Mouse (Mus musculus) hindbrain, embryonic 11.5 days (tissue): ENCODE measurements around the gene Slco2b1. TPM values are rescaled to one million over a fixed set of nuclear protein-coding genes. Genes with fewer than 3 reads are reported as not detected.
A peak's percentile ranks its signal among the peaks of the same experiment; 100 is the strongest.

Experiments used
- ATAC-seq: fragments of 200-750 bp; cut with Nextera tagmentation; 2 replicates; pipeline ENCODE4 v1.8.0; 2017; ENCODE audit warnings: mild to moderate bottlenecking, moderate TSS enrichment, moderate library complexity; ENCODE audit not compliant: low FRiP score
- DNase-seq: peaks from one replicate; pipeline ENCODE4 v3.0.0-alpha.2; 2015; ENCODE audit warnings: low spot score
- H3K27ac ChIP-seq: fragments of 300-500 bp; sonication (generic); 2 replicates; pipeline ENCODE4 v1.5.1; 2014; ENCODE audit warnings: mild to moderate bottlenecking, low read depth, low read length
- H3K27me3 ChIP-seq: fragments of 300-500 bp; sonication (generic); 2 replicates; pipeline ENCODE4 v1.6.1; 2014; ENCODE audit warnings: mild to moderate bottlenecking, low read length, moderate library complexity, mixed read lengths; ENCODE audit not compliant: control insufficient read depth, insufficient read depth
- H3K36me3 ChIP-seq: fragments of 300-500 bp; sonication (generic); 2 replicates; pipeline ENCODE4 v1.6.1; 2014; ENCODE audit warnings: mild to moderate bottlenecking, low read length, moderate library complexity, mixed read lengths; ENCODE audit not compliant: control insufficient read depth, insufficient read depth
- H3K4me1 ChIP-seq: fragments of 300-500 bp; sonication (generic); replicated peaks from 2 replicates; pipeline ENCODE4 v1.6.1; 2014; ENCODE audit warnings: low read length, mixed read lengths; ENCODE audit not compliant: control insufficient read depth, insufficient read depth
- H3K4me2 ChIP-seq: fragments of 300-500 bp; sonication (generic); replicated peaks from 2 replicates; pipeline ENCODE4 v1.6.1; 2014; ENCODE audit warnings: mild to moderate bottlenecking, low read depth, low read length
- H3K4me3 ChIP-seq: fragments of 300-500 bp; sonication (generic); 2 replicates; pipeline ENCODE4 v1.5.1; 2014; ENCODE audit warnings: low read depth, low read length
- H3K9ac ChIP-seq: fragments of 300-500 bp; sonication (generic); 2 replicates; pipeline ENCODE4 v1.6.1; 2014; ENCODE audit warnings: low read depth, low read length
- H3K9me3 ChIP-seq: fragments of 300-500 bp; sonication (generic); 2 replicates; pipeline ENCODE4 v1.6.1; 2016; ENCODE audit warnings: low read length; ENCODE audit not compliant: control insufficient read depth
- WGBS: fragments of 180-500 bp; shearing (Covaris S2); extraction: QIAGEN DNeasy Blood & Tissue Kit; methylation state at CpG from one replicate; pipeline ENCODE4 v1.1.7; 2014; 5-methylcytosine and 5-hydroxymethylcytosine counted together
- polyA plus RNA-seq: library from polyadenylated mRNA; unstranded; fragments of >200 nt; fragmentation: Nextera tagmentation; extraction: Ambion mirVana; gene quantifications from 2 replicates; pipeline ENCODE4 v1.2.1, GENCODE M21; 2014

Gene Slco2b1
- polyA plus RNA-seq, 1 experiment from 2014 or later: 2.4 TPM

- 59% methylated on average over 4 of the region's 4 CpGs for WGBS
- DNase-seq (no peak), ATAC-seq (no peak)
- Histone ChIP-seq H3K27me3 (no peaks in the 10 kb centered on the region), H3K36me3 (no peaks in the 10 kb centered on the region), H3K9me3 (no peaks in the 10 kb centered on the region), H3K4me1 (no peaks in the 10 kb centered on the region), H3K4me3 (no peak overlapping the region), H3K4me2 (no peak overlapping the region), H3K9ac (no peak overlapping the region), H3K27ac (no peak overlapping the region)
These were observed 61.6 kb downstream of the Slco2b1 start for GRCm38 (mm10) chr7:99649585-99649984.

DNA sequence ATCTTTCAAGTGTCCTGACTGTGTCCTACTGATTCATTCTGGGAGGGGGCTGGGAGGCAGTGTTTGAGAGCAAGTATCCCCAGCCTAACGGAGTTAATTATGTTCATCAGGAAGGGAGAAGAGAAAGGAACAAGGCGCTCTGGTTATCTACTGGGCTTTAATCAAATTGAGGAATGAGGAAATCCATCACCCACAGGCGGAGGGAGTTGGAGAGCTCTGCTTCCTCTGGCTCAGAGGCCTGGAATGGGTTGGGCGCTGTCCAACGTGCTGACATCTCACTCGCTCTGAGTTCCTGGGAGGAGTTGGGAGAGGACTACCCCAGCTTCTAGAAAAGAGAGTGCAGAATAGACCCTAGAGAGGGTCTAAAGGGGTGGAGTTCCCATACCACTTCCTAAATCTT lies 62.5 kb downstream of the Slco2b1 start:
- Histone ChIP-seq H3K36me3 (no peaks in the 10 kb centered on the region), H3K4me3 (no peak overlapping the region), H3K27ac (no peak overlapping the region), H3K27me3 (no peaks in the 10 kb centered on the region), H3K4me1 (no peaks in the 10 kb centered on the region), H3K9me3 (no peaks in the 10 kb centered on the region), H3K9ac (no peak overlapping the region), H3K4me2 (no peak overlapping the region)
- peak; percentile 61 for DNase-seq
- WGBS: 8% methylated on average over 6 of the region's 6 CpGs
- ATAC-seq: no peak

- Histone ChIP-seq H3K9me3 (no peaks in the 10 kb centered on the region), H3K4me1 (no peaks in the 10 kb centered on the region), H3K36me3 (no peaks in the 10 kb centered on the region), H3K4me3 (no peak overlapping the region), H3K27ac (no peak overlapping the region), H3K9ac (no peak overlapping the region), H3K4me2 (no peak overlapping the region), H3K27me3 (no peaks in the 10 kb centered on the region)
- 84% methylated on average over 7 of the region's 7 CpGs for WGBS
- DNase-seq: no peak
- no peak for ATAC-seq
These were observed 66.4 kb downstream of the Slco2b1 start for GRCm38 (mm10) chr7:99644701-99645100.

GRCm38 (mm10) chr7:99642078-99642477 lies 69.1 kb downstream of the Slco2b1 start:
- H3K9ac ChIP-seq: no peak overlapping the region
- ATAC-seq: no peak
- 64% methylated on average over 3 of the region's 3 CpGs for WGBS
- H3K36me3 ChIP-seq: no peaks in the 10 kb centered on the region
- H3K4me1 ChIP-seq: no peaks in the 10 kb centered on the region
- no peak overlapping the region for H3K27ac ChIP-seq
- no peaks in the 10 kb centered on the region for H3K27me3 ChIP-seq
- no peak overlapping the region for H3K4me3 ChIP-seq
- H3K9me3 ChIP-seq: no peaks in the 10 kb centered on the region
- DNase-seq: no peak
- no peak overlapping the region for H3K4me2 ChIP-seq

GRCm38 (mm10) chr7:99641245-99641644 lies 69.9 kb downstream of the Slco2b1 start:
- Histone ChIP-seq H3K4me1 (no peaks in the 10 kb centered on the region), H3K4me2 (no peak overlapping the region), H3K9me3 (no peaks in the 10 kb centered on the region), H3K27ac (no peak overlapping the region), H3K9ac (no peak overlapping the region), H3K4me3 (no peak overlapping the region), H3K36me3 (no peaks in the 10 kb centered on the region), H3K27me3 (no peaks in the 10 kb centered on the region)
- DNase-seq (no peak), ATAC-seq (no peak)
- WGBS: 50% methylated on average over 4 of the region's 4 CpGs

GRCm38 (mm10) chr7:99633966-99634665 lies 77.0 kb downstream of the Slco2b1 start:
- no peaks in the 10 kb centered on the region for H3K9me3 ChIP-seq
- no peak overlapping the region for H3K4me3 ChIP-seq
- no peak overlapping the region for H3K9ac ChIP-seq
- no peak for ATAC-seq
- H3K27ac ChIP-seq: no peak overlapping the region
- WGBS: 79% methylated on average over 8 of the region's 8 CpGs
- H3K4me2 ChIP-seq: no peak overlapping the region
- no peaks in the 10 kb centered on the region for H3K4me1 ChIP-seq
- DNase-seq: no peak
- no peaks in the 10 kb centered on the region; the same call in 1 of the 2 replicates for H3K27me3 ChIP-seq
- H3K36me3 ChIP-seq: no peaks in the 10 kb centered on the region

GRCm38 (mm10) chr7:99632286-99632685 lies 78.9 kb downstream of the Slco2b1 start:
- no peak for DNase-seq

DNA sequence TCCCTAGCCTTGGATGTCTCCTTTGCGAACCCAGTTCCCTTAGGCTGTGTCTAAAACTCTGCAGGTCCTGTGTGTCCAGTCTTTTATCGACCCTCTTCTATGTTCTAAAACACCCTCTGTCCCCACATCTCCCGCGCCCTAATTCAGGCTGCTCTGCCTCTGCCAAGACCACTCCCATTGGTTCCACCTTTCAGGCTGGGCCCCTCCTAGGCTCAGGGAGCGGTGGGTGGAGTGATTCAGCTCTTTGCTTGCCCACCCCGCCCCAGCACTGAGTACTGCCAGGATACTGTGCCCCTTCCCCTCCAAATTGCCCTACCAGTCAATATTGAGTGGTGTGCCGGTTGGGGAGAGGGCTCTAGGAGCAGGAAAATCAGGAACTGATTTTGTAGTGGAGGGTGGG lies 83.8 kb downstream of the Slco2b1 start:
- no peaks in the 10 kb centered on the region for H3K9me3 ChIP-seq
- peaks cover 48% of the 10 kb centered on the region for H3K27me3 ChIP-seq
- peaks cover 8% of the 10 kb centered on the region for H3K4me1 ChIP-seq
- H3K36me3 ChIP-seq: no peaks in the 10 kb centered on the region
- no peak overlapping the region for H3K9ac ChIP-seq
- 6% methylated on average over 7 of the region's 7 CpGs for WGBS
- no peak overlapping the region for H3K27ac ChIP-seq
- peak overlapping the region; percentile 92 for H3K4me2 ChIP-seq
- DNase-seq: no peak
- no peak overlapping the region; the same call in 1 of the 2 replicates for H3K4me3 ChIP-seq
- ATAC-seq: no peak

More at GRCm38 (mm10) chr7:99632286-99632685, 78.9 kb downstream of the Slco2b1 start:
- no peaks in the 10 kb centered on the region for H3K4me1 ChIP-seq
- 16% methylated on average over 6 of the region's 6 CpGs for WGBS
- H3K36me3 ChIP-seq: no peaks in the 10 kb centered on the region
- H3K27ac ChIP-seq: no peak overlapping the region
- no peaks in the 10 kb centered on the region for H3K9me3 ChIP-seq
- H3K27me3 ChIP-seq: peaks cover 14% of the 10 kb centered on the region
- no peak for ATAC-seq
- no peak overlapping the region for H3K4me2 ChIP-seq
- no peak overlapping the region for H3K4me3 ChIP-seq
- no peak overlapping the region for H3K9ac ChIP-seq
